Mouse (Mus musculus) Muller cell, postnatal 12 days (primary cell): ENCODE results near the gene Ppm1l.
A peak's percentile ranks its signal among the peaks of the same experiment; 100 is the strongest.

ENCODE experiments used
- DNase-seq: peaks from one replicate; pipeline ENCODE4 v3.0.0-alpha.2; 2015; ENCODE audit errors: inconsistent ontology term

The Ppm1l gene

GRCm38 (mm10) chr3:69433580-69433979, 116.9 kb downstream of the Ppm1l start:
- DNase-seq, result no peak

- no peak for DNase-seq
These were observed 122.3 kb downstream of the Ppm1l start for GRCm38 (mm10) chr3:69438773-69439514.

GRCm38 (mm10) chr3:69440761-69441160, 124.1 kb downstream of the Ppm1l start:
- DNase-seq, result peak; percentile 35

GRCm38 (mm10) chr3:69446989-69447388, 130.3 kb downstream of the Ppm1l start:
- no peak for DNase-seq

GRCm38 (mm10) chr3:69449041-69449440, 132.4 kb downstream of the Ppm1l start:
- no peak for DNase-seq

GRCm38 (mm10) chr3:69454330-69454729, 137.7 kb downstream of the Ppm1l start:
- DNase-seq, result no peak

- DNase-seq, result no peak
These were observed 139.4 kb downstream of the Ppm1l start for GRCm38 (mm10) chr3:69456071-69456470.

- no peak for DNase-seq
These were observed 142.1 kb downstream of the Ppm1l start for GRCm38 (mm10) chr3:69458756-69459155.

GRCm38 (mm10) chr3:69461956-69462355, 145.3 kb downstream of the Ppm1l start:
- DNase-seq, result no peak

GRCm38 (mm10) chr3:69465751-69466150, 149.1 kb downstream of the Ppm1l start:
- DNase-seq, result no peak

GRCm38 (mm10) chr3:69468280-69469008, 151.8 kb downstream of the Ppm1l start:
- DNase-seq, result no peak

GRCm38 (mm10) chr3:69469463-69470141, 152.9 kb downstream of the Ppm1l start:
- DNase-seq, result no peak

GRCm38 (mm10) chr3:69470142-69470796, 153.6 kb downstream of the Ppm1l start:
- DNase-seq, result no peak

GRCm38 (mm10) chr3:69475850-69476450, 159.3 kb downstream of the Ppm1l start:
- DNase-seq, result no peak

GRCm38 (mm10) chr3:69479937-69480336, 163.3 kb downstream of the Ppm1l start:
- DNase-seq, result peak; percentile 40

- peak; percentile 37 for DNase-seq
These were observed 165.2 kb downstream of the Ppm1l start for GRCm38 (mm10) chr3:69481835-69482234.

GRCm38 (mm10) chr3:69484006-69484574, 167.4 kb downstream of the Ppm1l start:
- DNase-seq, result no peak

GRCm38 (mm10) chr3:69484582-69484981, 167.9 kb downstream of the Ppm1l start:
- peak; percentile 13 for DNase-seq

- DNase-seq, result no peak
These were observed 168.7 kb downstream of the Ppm1l start for GRCm38 (mm10) chr3:69485347-69485746.

GRCm38 (mm10) chr3:69485756-69486155, 169.1 kb downstream of the Ppm1l start:
- peak; percentile 74 for DNase-seq

GRCm38 (mm10) chr3:69487471-69487870, 170.8 kb downstream of the Ppm1l start:
- no peak for DNase-seq
